Mouse (Mus musculus) cerebellum, postnatal 10 days (tissue): ENCODE results near the gene Lbh.

ENCODE experiments used
- DNase-seq, 2 experiments: peaks; one replicate each; pipeline ENCODE4 v3.0.0; 2021; ENCODE audit warnings: mixed read lengths in 2 of 2

Lbh gene

GRCm38 (mm10) chr17:72944368-72944767 lies 26.3 kb downstream of the Lbh start:
- no peak for DNase-seq

GRCm38 (mm10) chr17:72947111-72947859 lies 29.2 kb downstream of the Lbh start:
- no peak for DNase-seq

- no peak for DNase-seq
Measured at GRCm38 (mm10) chr17:72948119-72948518, 30.0 kb downstream of the Lbh start.

- DNase-seq, result no peak
Measured at GRCm38 (mm10) chr17:72949247-72949701, 31.2 kb downstream of the Lbh start.

- DNase-seq, result no peak
Measured at GRCm38 (mm10) chr17:72951331-72951730, 33.2 kb downstream of the Lbh start.

- no peak for DNase-seq
Measured at GRCm38 (mm10) chr17:72953811-72954685, 35.9 kb downstream of the Lbh start.

DNA sequence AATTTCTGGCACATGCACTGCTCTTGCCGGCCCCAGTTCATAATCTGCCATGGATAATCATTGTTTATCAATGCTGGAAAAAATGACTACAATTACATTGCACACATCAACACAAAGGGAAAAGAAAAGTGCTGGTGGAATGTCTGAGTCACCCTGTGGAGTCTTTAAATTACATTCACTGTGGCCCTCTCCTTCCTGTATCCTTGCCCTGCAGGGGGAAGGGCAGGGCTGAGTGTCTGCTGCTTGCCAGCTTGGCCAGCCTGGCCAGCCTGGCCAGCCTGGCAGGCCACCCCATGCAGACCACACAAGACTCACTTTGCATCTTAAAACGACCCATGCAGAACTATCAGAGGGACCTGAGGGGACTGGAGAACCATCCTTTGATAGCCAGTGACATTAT lies 37.4 kb downstream of the Lbh start:
- DNase-seq, result peak in 1 of 2 experiments; percentile 23

DNA sequence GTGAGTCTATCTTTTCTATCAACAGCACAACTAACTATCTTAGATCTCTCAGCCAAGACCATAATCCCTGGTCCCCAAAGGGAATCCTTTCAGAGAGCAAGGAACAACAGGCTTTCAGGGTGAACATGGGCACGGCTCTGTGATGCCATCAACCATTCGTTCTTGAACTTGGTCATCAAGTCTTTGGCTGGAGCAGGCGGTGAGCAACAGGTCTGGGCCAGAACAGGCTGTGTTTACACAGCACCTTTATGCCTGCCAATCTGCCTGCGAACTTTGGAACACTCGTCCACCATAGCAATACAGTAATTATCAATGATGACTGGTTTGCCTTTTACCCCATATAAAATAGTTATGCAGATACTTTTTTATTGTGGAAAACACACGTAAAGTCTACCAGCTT lies 38.9 kb downstream of the Lbh start:
- DNase-seq, result no peak

GRCm38 (mm10) chr17:72958886-72959285 lies 40.8 kb downstream of the Lbh start:
- DNase-seq, result no peak

DNA sequence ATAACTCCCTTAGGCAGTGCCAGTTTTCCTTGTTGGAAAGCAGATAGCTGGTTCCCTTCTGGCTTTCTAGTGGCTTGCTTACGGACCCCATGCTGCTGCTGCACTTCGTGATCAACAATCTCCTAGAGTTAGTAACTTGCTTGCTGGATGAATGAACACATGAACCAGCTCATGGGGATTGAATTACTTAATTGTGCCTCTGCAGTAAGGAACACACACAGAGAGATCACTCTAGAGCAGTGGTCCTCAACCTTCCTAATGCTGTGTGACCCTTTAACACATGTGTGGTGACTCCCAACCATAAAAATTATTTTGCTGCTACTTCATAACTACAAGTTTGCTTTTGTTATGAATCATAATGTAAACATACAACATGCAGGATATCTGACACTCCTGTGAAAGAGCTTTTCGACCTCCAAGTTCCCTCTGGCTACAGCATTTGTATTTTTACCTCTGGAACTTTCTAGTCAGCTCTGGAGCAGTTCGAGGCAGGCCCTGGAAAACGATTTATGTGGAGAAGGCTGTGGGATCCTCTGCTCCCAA lies 41.5 kb downstream of the Lbh start:
- no peak for DNase-seq

DNA sequence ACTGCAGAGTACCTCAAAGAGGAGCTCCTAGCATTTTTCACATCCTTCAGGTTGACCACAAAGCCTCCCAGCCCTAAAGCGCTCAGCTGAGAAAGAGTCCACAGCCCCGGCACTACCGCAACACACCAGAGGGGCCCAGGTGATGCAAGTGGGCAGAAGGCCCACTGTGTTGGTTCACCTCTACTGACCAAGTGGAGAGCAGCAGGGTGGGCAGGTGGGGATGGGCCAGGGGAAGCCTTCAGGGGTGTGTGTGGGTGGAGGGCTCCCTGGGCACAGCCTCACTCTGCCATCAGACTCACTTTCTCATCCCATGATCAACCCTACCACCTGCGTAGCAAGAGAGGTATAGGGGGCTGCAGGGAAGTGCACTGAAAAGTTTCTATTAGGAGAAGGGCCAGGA lies 42.1 kb downstream of the Lbh start:
- no peak for DNase-seq

DNA sequence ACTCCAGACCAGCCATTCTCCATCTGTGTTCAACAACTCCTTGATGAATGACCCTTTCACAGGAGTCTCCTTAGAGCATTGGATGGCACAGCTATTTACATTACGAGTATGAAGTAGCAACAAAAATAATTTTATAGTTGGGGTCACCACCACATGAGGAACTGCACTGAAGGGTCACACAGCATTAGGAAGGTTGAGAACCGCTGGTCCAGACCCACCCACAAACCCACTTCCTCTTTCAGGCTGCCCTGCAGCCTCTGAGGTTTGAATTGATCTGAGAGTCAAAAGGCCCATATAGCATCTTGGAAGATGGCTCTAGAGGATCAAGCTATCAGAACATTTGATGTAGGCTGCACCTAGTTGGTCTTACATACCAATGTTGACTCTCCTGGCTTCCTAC lies 42.8 kb downstream of the Lbh start:
- no peak for DNase-seq

DNA sequence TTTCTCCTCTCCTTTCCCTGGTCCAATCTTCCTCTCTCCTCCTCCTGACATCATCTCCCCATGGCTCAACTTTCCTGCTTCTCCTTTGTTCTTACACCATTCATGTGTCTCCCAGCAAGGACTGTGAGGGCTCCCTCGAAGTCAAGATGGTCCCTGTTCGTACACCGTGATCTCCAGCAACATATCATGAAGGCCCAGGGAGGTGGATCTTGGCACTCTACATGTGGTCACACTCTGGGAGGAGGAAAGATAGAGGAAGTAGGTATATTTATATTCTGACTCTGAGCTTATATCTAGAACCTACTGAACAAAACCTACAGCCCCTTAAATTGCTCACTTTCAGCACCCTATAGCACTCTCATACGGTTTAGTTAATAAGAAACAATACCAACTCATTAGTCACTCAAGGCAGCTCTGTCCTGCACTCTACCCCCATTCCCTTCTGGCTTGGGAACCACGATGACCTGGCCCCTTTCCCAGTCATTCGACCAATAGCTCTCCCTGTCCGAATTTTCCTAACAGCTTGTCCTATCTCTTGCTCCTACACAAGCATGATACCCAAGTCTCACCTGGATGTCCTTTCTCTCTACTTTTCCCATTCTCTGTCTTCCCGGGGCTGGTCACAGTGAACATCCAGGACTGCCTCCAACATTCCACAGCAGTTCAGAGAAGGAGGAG lies 44.0 kb downstream of the Lbh start:
- DNase-seq, result peak in 1 of 2 experiments; percentile 21

DNA sequence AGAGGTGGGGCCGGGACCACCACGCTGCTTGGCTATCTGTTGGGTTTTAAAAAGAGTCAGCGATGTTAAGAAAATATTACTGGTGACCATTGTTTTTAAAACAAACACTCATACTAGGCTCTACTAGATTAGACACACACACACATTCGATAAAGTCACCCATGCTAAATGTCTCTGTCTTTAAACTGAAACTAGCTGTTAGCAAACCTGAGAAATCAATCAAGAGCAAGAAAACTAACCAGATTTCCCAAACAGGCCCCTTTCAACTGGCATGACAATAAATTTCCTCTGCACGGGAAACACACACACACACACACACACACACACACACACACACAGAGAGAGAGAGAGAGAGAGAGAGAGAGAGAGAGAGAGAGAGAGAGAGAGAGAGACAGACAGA lies 47.6 kb downstream of the Lbh start:
- DNase-seq, result no peak

- DNase-seq, result no peak
Measured at GRCm38 (mm10) chr17:72966091-72966531, 48.0 kb downstream of the Lbh start.

DNA sequence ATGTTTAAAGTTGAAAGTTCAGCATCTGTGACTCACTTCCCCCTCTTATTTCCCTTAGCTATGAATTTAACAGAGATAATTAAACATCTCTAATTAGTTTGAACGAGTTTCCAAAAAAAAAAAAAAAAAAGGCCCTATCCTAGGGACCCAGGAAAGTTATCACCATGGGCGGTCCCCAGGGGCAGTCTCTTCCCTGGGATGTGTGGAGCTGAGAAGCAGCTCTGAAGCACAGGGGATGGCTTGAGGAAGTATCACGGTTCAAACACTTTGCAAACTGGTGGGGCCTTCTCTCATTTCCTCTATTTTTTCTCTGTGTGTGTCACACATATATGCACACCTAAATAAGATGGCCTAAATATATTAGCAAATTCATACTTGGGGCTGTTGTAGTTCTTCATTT lies 48.8 kb downstream of the Lbh start:
- no peak for DNase-seq

GRCm38 (mm10) chr17:72967371-72968175 lies 49.5 kb downstream of the Lbh start:
- no peak for DNase-seq

- DNase-seq, result no peak
Measured at GRCm38 (mm10) chr17:72968666-72969065, 50.6 kb downstream of the Lbh start.

GRCm38 (mm10) chr17:72970631-72971161 lies 52.6 kb downstream of the Lbh start:
- no peak for DNase-seq

GRCm38 (mm10) chr17:72973041-72973440 lies 54.9 kb downstream of the Lbh start:
- DNase-seq, result no peak
